Mouse (Mus musculus): ENCODE results near the gene Dst.

The Dst gene

DNA sequence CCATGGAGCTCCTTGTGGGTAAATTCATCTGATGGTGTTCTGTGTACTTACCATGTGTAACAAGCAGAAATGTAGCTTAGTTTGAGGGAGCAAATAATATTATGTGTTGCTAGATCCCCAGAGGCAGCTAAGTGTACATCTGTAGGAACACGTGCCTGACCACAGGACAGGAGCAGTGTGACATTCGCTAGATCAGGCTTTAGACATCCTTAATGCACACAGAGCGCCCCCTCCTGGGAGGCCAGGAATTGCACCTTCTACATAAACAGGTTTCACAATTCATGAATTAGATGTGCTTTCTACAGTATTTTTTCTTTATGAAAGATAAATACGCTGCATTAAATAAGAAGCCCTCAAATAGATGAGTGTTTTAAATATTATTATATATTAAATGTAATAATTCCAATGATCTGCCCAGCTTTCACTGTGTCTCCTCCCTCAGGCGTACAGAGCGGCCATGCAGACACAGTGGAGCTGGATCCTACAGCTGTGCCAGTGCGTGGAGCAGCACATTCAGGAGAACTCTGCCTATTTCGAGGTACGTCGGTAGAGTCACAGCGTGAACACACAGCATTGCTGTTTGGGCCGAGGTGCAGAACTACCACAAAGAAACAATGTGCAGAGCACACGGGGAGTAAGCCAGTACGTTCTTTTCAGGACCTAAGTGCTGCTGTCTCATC, 256.7 kb downstream of the Dst start:
- intact Hi-C loops (cut with DNase I): loop anchor here (1.0 to 5.0 kb wide), 3 partner anchors 47 to 160 kb away; no protein-coding TSS in a partner anchor

DNA sequence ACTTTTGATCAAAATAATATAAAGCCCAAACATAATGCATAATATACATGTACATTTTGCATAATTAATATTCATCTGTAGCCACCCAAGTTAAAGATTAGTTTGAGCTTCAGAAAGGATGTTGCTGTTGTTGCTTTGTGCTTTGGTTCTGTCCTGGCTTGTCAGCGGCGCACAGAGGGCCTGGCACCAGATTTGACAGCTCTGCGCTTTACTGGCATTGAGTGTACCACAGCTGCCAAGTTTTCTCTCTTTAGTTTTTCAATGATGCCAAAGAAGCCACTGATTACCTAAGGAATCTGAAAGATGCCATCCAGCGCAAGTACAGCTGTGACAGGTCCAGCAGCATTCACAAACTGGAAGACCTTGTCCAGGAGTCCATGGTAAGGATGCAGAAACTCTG, 257.9 kb downstream of the Dst start:
- intact Hi-C loops (cut with DNase I): loop anchor here (2.0 kb wide), 1 partner anchor 161 kb away; no protein-coding TSS in a partner anchor

DNA sequence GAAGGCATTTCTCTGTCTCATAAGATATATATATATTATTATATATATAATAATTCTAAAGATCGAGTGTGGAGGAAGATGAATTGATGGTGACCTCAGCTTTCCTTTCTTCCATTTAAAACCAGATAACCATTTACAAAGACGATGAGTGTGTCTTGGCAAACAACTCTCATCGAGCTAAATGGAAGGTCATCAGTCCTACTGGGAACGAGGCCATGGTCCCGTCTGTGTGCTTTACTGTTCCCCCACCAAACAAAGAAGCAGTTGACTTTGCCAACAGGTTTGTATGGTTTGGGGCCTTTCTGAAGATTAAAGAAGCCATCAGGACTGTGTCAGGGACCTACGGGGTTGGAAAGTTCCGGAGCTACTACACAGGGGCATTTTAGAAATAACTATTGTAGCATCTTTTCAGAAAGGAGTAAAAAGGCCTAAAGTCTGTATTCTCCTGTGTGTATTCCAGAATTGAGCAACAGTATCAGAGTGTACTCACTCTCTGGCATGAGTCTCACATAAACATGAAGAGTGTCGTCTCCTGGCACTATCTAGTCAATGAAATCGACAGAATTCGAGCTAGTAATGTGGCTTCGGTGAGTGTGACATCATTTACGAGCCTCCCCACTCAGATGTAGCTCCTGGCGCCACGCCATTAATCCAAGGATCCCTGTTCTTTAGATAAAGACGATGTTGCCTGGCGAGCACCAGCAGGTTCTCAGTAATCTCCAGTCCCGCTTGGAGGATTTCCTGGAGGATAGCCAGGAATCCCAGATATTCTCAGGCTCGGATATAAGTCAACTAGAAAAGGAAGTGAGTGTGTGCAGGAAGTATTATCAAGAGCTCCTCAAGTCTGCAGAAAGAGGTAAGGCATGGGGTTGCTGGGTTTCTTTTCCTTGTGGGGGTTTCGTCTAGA, 259.4 kb downstream of the Dst start:
- intact Hi-C loops (cut with DNase I): no loop called here

DNA sequence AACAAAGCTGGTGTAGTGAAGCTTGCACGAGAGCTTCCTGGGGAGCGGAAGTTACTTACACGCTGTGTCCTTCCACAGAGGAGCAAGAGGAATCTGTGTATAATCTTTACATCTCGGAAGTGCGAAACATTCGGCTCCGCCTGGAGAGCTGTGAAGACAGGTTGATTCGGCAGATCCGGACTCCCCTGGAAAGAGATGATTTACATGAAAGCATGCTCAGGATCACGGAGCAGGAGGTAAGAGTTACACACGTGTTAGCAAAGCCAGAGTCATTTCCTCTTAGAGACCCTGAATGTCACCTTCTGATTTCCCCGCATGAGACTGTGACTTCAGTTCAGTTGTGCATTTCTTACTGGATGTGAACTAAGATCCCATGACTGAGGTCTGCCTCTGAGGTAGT, 261.1 kb downstream of the Dst start:
- intact Hi-C loops (cut with DNase I): no loop called here

DNA sequence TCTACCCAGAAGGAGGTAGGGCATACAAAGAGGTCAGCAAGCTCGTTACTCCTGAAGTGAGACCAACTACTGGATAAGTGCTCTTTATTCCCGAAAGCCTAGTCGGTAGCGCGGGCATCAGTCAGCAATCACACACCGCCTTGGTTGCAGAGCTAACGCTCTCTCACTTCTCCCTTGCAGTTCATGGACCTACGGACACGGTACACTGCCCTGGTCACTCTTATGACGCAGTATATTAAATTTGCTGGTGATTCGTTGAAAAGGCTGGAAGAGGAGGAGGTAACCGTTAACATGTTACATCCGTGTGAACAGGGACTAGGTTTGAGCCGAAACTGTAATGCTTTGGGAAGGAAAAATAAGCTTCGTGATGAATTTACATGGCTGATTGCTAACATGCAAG, 266.5 kb downstream of the Dst start:
- intact Hi-C loops (cut with DNase I): no loop called here

DNA sequence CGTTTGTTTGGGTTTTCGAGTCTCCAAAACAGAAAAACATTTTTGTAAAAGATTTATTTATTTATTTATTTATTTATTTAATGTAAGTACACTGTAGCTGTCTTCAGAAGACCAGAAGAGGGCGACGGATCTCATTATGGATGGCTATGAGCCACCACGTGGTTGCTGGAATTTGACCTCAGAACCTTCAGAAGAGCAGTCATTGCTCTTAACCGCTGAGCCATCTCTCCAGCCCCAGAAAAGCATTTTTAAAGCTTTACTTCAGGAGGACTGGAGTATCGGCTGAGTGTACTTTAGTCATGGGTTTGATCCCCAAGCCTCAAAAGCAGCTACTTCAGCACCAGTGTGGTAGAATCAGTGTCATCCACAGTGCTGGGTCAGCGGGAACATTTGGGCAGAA, 266.9 kb downstream of the Dst start:
- intact Hi-C loops (cut with DNase I): no loop called here

DNA sequence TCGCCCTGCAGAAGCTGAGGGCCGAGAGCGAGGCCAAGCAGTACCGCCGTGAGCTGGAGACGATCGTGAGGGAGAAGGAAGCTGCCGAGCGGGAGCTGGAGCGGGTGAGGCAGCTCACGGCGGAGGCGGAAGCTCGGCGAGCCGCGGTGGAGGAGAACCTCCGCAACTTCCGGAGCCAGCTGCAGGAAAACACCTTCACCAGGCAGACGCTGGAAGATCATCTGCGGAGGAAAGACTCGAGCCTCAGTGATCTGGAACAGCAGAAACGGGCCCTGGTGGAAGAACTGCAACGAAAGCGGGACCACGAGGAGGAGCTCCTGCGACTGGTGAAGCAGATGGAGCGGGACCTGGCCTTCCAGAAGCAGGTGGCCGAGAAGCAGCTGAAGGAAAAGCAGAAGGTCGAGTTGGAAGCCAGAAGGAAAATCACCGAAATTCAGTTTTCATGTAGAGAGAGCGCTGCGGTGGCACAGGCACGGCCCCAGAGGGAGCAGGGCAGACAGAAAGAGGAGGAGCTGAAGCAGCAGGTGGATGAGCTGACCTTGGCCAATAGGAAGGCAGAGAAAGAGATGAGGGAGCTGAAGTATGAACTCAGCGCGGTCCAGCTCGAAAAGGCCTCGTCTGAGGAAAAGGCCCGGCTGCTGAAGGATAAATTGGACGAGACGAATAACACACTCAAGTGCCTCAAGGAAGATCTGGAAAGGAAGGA, 270.1 kb downstream of the Dst start:
- intact Hi-C loops (cut with DNase I): no loop called here

DNA sequence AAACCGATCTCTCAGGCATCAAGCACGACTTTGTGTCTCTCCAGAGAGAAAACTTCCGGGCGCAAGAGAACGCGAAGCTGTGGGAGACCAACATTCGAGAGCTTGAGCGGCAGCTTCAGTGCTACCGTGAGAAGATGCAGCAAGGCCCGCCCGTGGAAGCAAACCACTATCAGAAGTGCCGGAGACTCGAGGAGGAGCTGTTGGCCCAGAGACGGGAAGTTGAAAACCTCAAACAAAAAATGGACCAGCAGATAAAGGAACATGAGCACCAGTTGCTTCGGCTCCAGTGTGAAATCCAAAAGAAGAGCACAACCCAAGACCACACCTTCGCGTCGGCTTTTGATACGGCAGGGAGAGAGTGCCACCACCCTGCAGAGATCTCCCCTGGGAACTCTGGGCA, 271.7 kb downstream of the Dst start:
- intact Hi-C loops (cut with DNase I): no loop called here

DNA sequence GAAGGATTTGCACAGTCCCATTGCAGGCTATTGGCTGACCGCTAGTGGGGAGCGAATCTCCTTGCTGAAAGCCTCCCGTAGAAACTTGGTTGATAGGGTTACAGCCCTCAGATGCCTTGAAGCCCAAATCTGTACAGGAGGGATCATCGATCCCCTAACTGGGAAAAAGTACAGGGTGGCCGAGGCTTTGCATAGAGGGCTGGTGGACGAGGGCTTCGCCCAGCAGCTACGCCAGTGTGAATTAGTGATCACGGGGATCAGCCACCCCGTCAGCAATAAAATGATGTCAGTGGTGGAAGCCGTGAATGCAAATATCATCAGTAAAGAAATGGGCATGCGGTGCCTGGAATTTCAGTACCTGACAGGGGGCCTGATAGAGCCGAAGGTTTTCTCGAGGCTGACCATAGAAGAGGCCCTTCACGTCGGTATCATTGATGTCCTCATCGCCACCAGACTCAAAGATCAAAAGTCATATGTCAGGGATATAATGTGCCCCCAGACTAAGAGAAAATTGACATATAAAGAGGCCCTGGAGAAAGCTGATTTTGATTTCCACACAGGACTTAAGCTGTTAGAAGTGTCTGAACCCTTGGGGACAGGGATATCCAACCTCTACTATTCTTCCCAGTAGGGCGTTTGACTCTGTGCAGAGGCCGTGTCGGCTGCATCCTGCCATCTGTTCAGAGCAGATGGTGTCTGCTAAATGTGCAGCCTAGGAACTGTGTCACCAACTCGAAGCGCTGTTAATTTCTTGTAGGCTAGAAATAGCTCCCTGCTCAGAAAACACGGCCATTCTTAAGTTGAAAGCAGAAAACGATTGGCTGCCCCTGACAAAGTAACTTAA, 274.6 kb downstream of the Dst start:
- intact Hi-C loops (cut with DNase I): no loop called here

DNA sequence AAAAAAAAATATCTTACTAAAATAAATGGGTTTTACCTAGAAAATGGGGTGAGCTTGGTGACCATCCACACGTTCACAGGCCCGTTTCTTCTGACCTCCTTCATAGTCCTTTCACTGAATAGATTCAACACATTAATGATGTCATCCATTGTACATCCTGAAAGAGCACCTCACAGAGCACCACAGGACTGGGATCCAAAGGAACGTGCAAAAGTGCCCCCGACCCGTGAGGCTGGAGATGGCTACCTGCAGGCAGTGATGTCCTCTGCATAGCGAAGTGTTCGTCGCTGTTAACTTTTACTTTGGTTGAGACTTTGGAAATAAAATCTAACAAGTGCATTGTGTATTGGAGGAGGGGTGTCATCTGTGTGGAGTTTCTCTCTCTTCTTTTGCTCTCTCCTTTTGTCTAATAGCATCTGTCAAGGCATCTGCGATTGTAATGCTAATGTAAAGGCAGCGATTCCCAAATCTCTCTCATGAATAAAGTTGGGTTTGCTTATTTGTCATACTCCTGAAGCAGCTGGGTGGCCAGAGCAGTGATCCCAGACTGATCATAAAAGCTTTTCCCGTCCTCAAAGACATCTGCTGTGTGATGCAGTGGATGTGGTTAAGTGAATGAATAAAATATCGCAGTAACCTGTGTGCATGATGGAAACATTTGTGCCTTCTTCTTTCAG, 275.4 kb downstream of the Dst start:
- intact Hi-C loops (cut with DNase I): no loop called here

DNA sequence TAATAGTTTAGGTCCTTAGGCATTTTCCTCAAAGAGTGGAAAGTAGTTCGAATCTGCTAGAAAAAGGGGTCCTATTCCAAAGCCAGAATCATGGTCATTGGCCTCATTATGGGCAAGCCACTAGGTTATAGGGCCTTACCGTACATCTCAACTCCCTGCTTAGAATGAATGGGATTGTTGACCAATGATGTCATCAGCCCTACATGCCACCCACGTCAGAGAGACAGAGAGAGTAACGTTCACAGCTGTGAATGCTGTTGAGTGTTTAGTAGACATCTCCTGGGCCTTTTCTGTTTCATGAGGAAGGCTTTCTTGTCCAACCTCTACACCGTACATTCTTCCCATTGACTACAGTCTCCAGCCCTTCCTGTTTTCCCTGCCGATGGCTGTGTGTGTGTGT, 276.2 kb downstream of the Dst start:
- intact Hi-C loops (cut with DNase I): no loop called here

DNA sequence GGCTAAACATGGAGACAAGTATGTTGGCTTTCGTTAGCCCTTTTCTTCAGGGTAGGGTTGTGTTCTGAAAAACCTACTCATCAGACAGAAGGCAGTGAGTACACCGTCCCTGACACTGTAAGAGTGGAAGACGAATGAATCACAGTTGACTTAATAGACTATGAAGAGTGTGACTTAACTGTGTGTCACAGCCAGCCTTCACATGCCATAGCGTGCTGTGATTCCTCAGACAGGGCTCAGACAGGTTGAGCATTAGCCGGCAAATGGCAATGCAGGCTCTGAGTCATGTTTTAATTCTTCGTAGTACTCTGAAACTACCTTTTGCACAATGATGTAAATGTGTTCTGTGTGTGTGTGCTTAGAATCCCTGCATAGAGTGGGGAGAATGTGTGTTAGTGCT, 278.0 kb downstream of the Dst start:
- intact Hi-C loops (cut with DNase I): no loop called here

DNA sequence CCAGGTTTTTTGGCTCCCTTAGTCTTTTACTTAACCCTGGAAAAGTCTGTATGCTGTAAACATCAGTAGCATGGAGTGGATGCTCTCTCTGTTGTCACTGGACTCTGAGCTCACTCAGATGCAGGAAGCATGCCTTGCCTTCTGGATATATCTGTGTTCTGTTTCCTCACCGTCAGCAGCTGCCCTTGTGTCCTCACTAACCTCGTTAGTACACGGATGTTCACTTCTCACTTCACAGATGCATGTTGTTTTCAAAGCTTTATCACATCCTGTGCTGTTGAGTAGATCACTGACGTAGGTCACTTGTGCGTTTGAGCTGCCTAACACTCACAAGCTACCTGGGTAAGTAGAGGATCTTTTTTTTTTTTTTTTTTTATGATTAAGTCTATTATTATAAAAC, 279.5 kb downstream of the Dst start:
- intact Hi-C loops (cut with DNase I): no loop called here

DNA sequence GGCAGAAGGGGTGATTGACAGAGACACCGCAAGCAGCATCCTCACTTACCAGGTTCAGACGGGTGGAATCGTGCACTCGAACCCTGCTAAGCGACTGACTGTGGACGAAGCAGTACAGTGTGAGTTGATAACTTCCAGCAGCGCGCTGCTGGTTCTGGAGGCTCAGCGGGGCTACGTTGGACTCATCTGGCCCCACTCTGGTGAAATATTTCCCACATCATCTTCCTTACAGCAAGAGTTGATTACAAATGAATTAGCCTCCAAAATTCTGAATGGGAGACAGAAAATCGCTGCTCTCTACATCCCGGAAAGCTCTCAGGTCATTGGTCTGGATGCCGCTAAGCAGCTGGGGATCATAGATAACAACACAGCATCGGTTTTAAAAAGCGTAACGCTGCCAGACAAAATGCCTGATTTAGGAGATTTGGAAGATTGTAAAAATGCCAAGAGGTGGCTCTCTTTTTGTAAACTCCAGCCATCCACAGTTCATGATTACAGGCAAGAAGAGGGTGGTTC, 280.8 kb downstream of the Dst start:
- intact Hi-C loops (cut with DNase I): no loop called here

DNA sequence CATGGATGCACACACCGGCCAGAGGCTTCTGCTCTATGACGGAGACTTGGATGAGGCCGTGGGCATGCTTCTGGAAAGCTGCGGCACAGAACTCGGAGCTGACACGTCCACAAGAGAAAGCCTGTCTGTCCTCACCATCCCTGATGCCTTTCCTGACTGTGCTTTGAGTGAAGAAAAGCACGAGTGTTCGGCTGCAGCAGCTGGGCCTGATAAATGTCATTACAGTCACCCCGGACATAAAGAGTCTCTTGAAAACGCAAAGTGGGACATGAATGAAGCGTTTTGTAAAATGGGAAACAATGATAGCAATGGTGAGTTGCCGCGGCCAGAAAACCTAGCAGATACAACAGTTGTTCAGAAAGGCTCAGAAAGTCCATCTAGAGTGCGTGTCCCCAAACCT, 281.3 kb downstream of the Dst start:
- intact Hi-C loops (cut with DNase I): no loop called here

DNA sequence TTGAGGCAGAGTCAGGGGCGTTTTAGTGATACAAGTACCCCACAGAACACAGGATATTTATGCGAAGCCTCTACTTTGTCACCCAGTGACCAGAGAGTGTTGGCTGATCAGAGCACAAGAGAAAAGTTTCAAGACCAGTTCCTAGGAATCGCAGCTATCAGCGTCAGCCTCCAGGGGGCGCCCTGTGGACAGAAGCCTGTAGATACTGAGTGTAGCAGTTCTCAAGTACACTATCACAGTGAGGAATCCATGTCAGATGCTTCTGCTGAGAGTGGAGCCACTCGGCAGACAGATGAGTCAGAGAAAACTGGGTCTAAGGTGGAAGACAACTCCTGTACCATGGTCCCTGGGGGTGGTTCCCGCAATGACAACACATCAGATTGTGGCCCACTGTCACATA, 281.9 kb downstream of the Dst start:
- intact Hi-C loops (cut with DNase I): no loop called here

DNA sequence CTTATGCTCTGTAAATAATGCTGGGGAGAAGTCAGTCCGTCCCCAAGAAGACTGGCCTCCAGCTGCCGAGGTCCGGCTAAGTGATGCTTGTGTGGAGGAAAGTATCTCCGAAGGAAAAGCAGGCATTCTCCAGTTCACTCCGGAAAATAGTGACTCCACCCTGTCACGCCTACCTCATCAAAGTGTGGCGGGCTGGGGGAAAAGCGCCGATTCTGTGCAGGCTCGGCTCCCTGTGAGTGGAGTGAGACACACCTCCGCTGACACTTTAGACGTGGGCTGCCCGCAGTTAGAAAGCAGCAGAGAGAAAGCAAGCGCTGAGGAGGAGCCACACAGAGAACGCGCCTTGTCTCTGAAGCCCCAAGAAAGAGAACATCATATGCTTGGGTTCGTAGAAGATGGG, 284.1 kb downstream of the Dst start:
- intact Hi-C loops (cut with DNase I): no loop called here

DNA sequence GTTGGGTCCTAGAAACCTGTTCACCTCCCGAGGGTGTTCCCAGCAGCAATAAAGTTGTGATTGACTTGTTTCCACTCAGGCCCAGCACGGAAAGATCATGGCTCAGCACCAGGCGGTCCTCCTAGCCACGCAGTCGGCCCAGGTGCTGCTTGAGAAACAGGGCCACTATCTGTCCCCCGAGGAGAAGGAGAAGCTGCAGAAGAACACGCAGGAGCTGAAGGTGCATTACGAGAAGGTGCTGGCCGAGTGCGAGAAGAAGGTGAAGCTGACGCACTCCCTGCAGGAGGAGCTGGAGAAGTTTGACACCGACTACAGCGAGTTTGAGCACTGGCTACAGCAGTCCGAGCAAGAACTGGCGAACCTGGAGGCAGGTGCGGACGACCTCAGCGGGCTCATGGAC, 292.8 kb downstream of the Dst start:
- intact Hi-C loops (cut with DNase I): no loop called here

DNA sequence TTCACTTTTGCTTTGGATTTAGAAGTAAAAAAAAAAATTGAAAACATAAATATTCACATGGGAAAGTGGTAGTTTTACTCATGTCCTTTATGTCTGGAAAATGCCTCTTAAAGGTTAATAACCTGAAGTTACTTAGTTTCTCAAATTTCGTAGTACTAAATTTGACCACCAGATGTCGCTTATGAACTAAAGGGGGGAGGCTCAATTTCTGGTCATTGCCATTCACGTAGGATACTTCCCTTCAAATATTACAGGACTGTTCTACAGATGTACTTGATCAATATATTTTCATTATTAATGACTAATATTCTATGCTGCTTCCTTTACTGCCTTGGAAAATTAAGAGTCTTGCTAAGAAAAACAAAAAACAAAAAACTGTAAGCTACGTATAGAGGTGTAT, 293.5 kb downstream of the Dst start:
- intact Hi-C loops (cut with DNase I): no loop called here

DNA sequence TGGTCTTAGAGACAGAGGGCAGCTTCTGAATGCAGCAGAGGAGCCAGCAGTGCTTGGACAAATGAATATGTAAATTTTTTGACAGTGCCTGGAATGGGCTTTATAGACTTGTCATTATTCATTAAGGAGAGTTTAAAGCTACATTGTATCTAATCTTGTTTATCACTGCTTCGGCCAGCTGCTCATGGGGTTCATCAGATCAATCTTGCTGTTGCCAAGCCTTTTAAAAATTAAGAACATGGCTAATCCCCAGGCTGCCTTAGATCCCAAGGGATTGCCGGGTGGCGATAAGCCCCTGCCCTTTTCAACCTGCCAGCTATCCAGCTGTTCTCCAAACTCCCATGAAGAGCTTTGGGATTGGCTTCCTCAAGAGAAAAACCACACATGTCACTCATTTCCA, 303.7 kb downstream of the Dst start:
- intact Hi-C loops (cut with DNase I): no loop called here

Data from adrenal gland (tissue).